Mouse (Mus musculus) monocyte, adult 2 months (primary cell): ENCODE measurements around the gene Gga2.

Experiments
- DNase-seq, 2 experiments: peaks; one replicate each; pipeline ENCODE4 v3.0.0; 2022; ENCODE audit warnings: low spot score in 2 of 2, low read depth in 1 of 2

Gga2 gene

GRCm38 (mm10) chr7:121938124-121938891, 82.7 kb downstream of the Gga2 start:
- DNase-seq = no peak

GRCm38 (mm10) chr7:121936861-121937630, 84.0 kb downstream of the Gga2 start:
- DNase-seq = no peak
